Mouse (Mus musculus): ENCODE results near the gene Ppp1r32.
A peak's percentile ranks its signal among the peaks of the same experiment; 100 is the strongest.

Gene Ppp1r32

DNA sequence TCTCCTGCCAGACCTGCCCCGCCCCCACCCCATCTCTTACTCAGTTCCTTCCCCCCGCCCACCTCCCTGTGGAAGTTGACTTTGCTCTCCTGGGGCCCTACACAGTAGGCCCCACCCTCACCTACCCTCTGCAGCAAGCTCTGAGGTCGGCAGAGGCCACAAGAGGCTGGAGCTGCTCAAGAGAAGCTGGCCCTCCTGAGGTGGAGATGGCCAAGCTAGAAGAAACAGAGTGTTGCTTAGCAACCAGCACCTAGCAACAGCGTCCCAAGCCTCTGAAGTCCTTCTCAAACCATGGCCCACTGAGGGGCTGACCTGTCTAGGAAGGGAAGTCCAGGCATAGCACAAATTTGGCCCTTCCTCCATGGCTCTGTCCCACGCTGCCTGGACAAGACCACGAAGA, at the start of gene Ppp1r32:
Gene Ppp1r32 (minus strand): TSS at position 226 of the 400 bp plus-strand sequence.
- no peak for DNase-seq (ENCODE audit: low spot score in 2 of 2)

DNA sequence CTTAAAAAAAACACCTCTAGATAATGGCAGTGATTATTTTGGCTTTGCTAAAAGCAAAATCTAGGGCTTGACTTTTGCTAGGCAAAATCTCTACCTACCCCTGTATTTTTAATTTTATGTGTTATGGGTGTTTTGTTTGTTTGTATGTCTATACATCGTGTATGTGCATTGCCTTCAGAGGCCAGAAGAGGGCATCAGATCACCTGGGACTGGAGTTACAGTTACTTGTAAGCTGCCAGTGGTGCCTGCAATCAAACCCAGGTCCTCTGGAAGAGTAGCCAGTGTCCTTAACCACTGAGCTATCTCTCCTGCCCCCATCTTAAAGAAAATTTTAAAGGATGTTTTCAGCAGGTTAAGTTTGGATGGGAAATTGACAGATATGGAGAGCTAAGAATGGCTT, 47.4 kb upstream of the Ppp1r32 start:
- no peak for DNase-seq (ENCODE audit: low spot score in 2 of 2)

DNA sequence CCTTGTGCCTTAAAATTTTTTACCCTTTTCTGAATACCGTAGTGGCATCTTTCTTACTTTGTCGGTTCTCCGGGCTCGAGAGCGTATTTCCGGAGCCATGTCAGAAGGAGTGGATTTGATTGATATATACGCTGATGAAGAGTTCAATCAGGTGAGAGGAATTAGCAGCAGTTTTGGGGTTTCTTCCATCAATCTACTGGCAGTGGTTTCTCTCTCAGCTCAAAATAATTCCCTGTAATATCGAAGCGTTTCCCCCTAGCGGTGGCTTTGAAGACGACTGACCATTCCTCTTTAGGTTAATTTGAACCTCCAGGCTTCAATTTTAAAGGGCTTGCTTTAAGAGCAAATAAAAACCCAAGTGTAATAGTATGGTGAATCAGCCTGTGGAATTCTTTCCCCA, 43.2 kb upstream of the Ppp1r32 start, which contains the start of gene Sdhaf2:
Gene Sdhaf2 (minus strand): TSS at position 233 of the 400 bp plus-strand sequence.
- no peak for DNase-seq (ENCODE audit: low spot score in 2 of 2)

DNA sequence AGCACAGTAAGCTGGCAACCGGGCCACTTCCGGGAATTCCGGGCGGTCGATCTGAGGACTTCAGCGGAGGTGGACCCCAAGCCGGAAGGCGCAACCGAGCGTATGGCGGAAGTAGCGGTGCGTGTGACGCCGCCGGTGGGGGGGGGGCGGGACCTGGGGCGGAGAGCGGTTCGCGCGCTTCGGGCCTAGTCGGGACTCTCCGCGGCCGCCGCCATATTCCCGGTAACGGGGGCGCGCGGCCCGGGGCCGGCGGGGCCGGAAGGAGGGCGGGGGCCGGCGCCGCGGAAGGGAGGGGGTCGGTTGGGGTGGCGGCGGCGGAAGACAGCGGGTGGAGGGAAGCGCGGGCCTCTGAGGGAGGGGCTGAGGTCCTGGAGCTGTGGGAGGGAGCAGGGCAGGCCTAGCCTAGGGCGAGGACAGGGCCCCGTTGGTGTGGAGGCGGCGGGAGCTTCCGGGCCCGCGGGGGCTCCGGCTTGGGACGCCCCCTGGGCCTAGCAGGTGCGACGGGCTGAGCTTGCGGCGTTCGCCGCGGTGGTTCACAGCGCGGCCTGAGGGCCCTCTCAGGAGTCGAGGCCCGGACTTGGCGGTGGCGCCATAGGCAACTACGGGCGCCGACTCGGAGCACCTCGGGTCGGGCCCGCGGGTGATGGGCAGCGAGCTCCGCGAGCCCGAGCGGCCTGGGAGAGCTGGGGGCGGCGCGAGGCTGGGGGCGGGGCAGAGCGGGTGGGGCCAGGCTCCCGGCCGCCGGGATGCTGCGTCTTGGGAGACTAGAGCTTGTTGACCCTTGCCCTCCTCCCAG, 42.6 kb upstream of the Ppp1r32 start, which contains the start of gene Cpsf7:
Gene Cpsf7 (plus strand): TSS at position 161 of the 796 bp plus-strand sequence.
- DNase-seq (ENCODE audit: low spot score in 2 of 2): peak; percentile 73 to 81

DNA sequence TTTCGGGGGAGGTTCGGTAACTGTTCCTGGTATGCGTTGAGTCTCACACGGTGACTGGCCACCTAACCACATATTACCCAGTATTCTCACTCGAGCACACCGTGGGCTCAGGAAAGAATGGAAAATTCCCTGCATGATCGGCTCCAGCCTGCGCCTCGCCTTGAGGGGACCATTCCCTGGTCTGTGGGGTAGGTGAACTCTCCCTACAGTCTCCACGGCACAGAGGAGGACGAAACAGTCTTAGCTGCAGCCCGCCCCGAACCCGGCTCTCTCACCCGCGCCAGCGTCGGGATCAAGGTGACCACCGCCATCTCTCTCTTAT, 42.0 kb upstream of the Ppp1r32 start:
- DNase-seq (ENCODE audit: low spot score in 2 of 2): no peak

DNA sequence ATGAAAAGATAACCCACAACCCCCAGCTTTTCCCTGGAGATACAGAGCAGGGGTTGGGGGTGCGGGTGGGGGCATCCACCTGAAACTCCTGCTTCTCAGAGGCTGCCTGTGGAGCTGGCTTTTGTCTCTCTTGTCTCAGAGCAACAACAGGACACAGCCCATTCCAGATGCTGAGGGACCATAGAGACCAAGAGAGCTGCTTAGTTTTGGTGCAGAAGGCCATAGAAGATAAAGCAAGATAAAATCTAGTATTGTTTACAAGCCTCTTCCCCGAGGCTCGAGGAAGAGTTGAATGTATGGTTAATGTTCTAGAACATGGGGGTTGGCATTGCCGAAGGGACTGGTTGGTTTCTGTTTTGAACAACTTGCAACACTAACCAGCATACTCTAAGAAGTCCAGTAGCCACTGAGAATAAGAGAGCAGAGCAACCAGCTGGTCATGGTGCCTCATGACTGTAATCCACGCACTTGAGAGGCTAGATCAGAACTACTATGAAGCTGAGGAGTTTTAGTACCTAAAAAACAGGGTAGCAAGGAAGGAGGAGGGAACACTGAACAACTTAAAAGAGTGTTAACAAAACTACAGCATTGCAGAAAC, 40.9 kb upstream of the Ppp1r32 start:
- DNase-seq (ENCODE audit: low spot score in 2 of 2): no peak

GRCm38 (mm10) chr19:10521926-10522325, 39.2 kb upstream of the Ppp1r32 start:
- DNase-seq (ENCODE audit: low spot score in 2 of 2): no peak

GRCm38 (mm10) chr19:10520355-10520754, 37.6 kb upstream of the Ppp1r32 start:
- no peak for DNase-seq (ENCODE audit: low spot score in 2 of 2)

GRCm38 (mm10) chr19:10510759-10511330, 28.1 kb upstream of the Ppp1r32 start:
- no peak for DNase-seq (ENCODE audit: low spot score in 2 of 2)

- DNase-seq (ENCODE audit: low spot score in 2 of 2): no peak
Observed at GRCm38 (mm10) chr19:10502571-10502970, 19.8 kb upstream of the Ppp1r32 start.

DNA sequence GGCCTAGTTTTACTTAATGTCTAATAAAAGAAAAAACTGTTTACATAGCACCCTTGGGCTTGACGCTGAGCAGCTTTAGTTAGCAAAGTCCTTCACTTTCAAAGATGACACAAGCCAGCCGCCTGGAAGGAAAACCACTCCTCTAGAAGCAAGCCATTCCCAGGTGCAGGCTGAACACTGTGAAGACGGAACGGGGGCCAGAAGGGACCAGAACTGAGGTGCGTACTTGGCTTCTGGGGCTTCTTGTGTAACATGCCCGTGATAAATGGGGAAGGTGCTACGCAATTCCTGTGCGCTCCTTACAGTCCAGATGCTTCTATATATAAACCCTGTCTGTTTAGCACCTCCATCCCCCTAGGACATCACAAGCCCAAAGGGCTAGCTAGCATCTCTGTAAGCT, 17.9 kb upstream of the Ppp1r32 start:
- no peak for DNase-seq (ENCODE audit: low spot score in 2 of 2)

- DNase-seq (ENCODE audit: low spot score in 2 of 2): no peak
Observed at GRCm38 (mm10) chr19:10497512-10498160, 14.9 kb upstream of the Ppp1r32 start.

DNA sequence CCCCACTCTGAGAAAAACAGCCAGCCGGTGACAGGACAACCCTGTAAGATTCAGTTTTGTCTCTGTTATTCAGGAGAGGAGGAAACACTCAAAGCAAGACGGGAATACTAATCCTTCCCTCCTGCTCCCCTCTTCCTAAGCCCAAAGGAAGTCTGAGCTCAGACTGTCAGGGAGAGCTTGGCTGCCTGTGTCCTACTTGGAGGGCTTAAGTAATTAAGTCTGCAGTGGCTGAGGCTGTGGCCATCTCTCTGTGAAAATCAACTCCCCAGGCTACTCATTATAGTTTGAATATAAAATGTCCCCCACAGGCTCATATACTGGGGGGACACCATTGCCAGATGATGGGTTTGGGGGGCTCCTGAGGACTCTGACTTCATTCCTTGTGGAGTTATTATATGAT, 14.2 kb upstream of the Ppp1r32 start:
- no peak for DNase-seq (ENCODE audit: low spot score in 2 of 2)

- DNase-seq (ENCODE audit: low spot score in 2 of 2): no peak
Observed at GRCm38 (mm10) chr19:10495670-10496069, 12.9 kb upstream of the Ppp1r32 start.

GRCm38 (mm10) chr19:10486264-10486738, 3.6 kb upstream of the Ppp1r32 start:
- DNase-seq (ENCODE audit: low spot score in 2 of 2): peak; percentile 25 to 36

DNA sequence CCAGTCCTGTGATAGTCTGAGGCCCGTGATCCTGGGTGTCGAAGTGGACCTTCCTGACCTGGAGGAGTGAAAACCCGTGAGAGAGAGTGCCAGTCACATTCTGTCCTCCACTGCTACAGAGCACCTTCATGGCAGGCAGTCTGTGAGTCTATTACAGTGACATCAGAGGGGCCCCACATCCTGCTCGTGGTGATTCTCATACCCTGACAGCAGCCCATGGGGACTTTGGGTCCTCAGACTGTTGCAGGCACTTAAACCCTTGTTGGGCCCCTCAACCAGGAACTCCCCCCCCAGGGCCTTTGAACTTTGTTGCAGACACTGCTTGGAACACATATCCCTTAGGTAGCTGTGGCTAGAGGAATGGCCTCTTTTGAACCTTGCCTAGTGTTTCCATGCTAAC, 3.2 kb downstream of the Ppp1r32 start:
- DNase-seq (ENCODE audit: low spot score in 2 of 2): no peak

- DNase-seq (ENCODE audit: low spot score in 2 of 2): no peak
Observed at GRCm38 (mm10) chr19:10473779-10474178, 8.9 kb downstream of the Ppp1r32 start.

DNA sequence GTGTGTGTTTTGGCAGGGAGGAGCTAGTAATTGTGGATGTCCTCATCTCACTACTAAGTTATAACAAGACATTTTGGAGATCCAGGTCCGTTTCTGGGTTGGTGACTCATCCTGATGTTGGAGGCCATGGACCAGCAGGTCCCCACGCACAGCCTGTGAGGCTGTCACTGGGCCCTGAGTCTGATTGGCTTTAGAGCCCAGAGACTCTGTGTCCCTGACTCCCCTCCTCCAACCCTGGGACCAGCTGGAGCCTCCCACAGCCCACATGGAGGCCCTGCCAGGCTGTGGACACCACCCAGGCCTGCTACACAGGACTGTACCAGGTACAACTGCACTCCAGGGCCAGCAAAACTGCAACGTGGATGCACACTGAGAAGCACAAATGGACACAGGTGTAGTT, 9.8 kb downstream of the Ppp1r32 start:
- no peak for DNase-seq (ENCODE audit: low spot score in 2 of 2)

- DNase-seq (ENCODE audit: low spot score in 2 of 2): no peak
Observed at GRCm38 (mm10) chr19:10469171-10469658, 13.5 kb downstream of the Ppp1r32 start.

- no peak for DNase-seq (ENCODE audit: low spot score in 2 of 2)
Observed at GRCm38 (mm10) chr19:10464427-10464826, 18.3 kb downstream of the Ppp1r32 start.

- no peak for DNase-seq (ENCODE audit: low spot score in 2 of 2)
Observed at GRCm38 (mm10) chr19:10461584-10461983, 21.1 kb downstream of the Ppp1r32 start.

DNA sequence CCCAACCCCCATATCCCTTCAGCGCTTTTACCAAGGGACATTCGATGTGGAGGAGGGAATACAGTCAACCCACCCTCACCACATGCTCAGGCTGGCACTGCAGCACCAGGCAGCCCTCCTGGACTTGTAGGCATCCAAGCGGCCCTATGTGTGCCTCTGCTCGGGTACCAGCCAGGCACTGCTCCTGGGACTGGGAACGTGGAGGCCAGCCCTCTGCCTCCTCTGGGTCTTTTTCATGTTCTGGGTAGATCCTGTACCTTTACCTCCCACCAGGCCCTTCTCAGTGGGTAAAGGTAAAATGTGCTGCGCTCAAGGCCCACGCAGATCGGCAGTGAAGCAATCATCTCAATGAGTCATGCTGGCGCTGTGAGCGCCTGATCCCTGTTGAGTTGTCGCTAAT, 22.8 kb downstream of the Ppp1r32 start:
- no peak for DNase-seq (ENCODE audit: low spot score in 2 of 2)

All from frontal cortex, postnatal 25 days (tissue).